Mouse (Mus musculus) erythroblast, embryonic 14.5 days (primary cell): ENCODE data around the gene Slc37a1.

Experiments
- GATA1 ChIP-seq: IDR thresholded peaks from 2 replicates; pipeline ENCODE4 v1.6.1; 2012; ENCODE audit warnings: low read length, inconsistent platforms, mixed read lengths
- TAL1 ChIP-seq: IDR thresholded peaks from 3 replicates; pipeline ENCODE4 v1.6.1; 2012; ENCODE audit warnings: low read length, inconsistent platforms, mixed read lengths

DNA sequence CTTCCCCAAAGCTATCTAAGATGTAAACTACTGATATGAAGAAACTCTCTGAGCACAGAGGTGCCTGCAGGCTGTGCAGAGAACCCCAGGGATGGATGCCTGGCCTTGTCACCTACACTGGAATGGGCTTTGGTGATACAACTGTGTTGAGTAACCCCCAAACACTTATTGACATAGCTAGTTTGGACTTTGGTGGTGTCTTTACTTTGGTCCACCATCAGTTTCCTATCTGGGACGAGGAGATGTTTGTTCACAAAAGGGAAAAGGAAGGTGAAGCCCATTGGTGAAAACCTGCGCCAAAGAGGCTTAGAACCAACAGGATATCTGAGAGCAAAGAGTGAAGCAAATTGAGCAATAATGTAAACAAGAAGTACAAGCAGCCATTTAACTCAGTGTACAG lies 83.6 kb downstream of the Slc37a1 start:
- TF ChIP-seq TAL1 = no peak
- no peak for TF ChIP-seq GATA1
